Mouse (Mus musculus) T-helper 2 cell (primary cell): ENCODE measurements around the gene Gm17387.

Experiments used
- in situ Hi-C: fragments of 300-600 bp; cut with MboI, MseI; formaldehyde crosslinking; loops from one replicate; pipeline ENCODE4 v1.15.1; 2025; ENCODE audit warnings: high pct_unique_total_duplicates

Gene Gm17387

GRCm38 (mm10) chr7:141072017-141072745 is 43.2 kb downstream of the Gm17387 start:
- in situ Hi-C loops, result no loop called here

- in situ Hi-C loops, result no loop called here
Measured at GRCm38 (mm10) chr7:141073782-141074181, 44.9 kb downstream of the Gm17387 start.

GRCm38 (mm10) chr7:141077841-141078240 is 48.9 kb downstream of the Gm17387 start, which contains the start of gene Pkp3:
Gene Pkp3, plus strand, starts transcription at chr7:141078218.
- in situ Hi-C loops, result no loop called here

GRCm38 (mm10) chr7:141078876-141079275 is 49.9 kb downstream of the Gm17387 start:
- in situ Hi-C loops, result no loop called here
